17 mouse cellular contexts compared by ENCODE assay signal in genomic region chr5:24894814-24895213, GRCm38 (mm10). TPM values are rescaled to one million over a fixed set of nuclear protein-coding genes. Genes with fewer than 3 reads are reported as not detected.
DNase-seq lines count a peak whose midpoint lies in the region; TF ChIP-seq lines count a peak whose summit lies in the region.
"Had no signal": no experiment of that assay in that cellular context is flagged by ENCODE, and none has a peak within 500 bp of the region (broad histone marks: within the 10 kb centered on the region; RNA-seq: fewer than 3 reads in every experiment).

No protein-coding gene starts in this region.

- no peak for TF ChIP-seq CTCF in layer of hippocampus, adult 2 months (conservative IDR thresholded peaks at IDR 0.05)

- peaks cover 52% of the 10 kb centered on the region for H3K4me1 ChIP-seq in heart, embryonic 10.5 days

- H3K27ac ChIP-seq in heart, embryonic 10.5 days: 0 out of 2 replicates have a peak overlapping the region, but pooled peaks have one; percentile 48
- H3K27ac ChIP-seq in layer of hippocampus, adult 2 months: peak overlapping the region; percentile 72
- H3K27ac ChIP-seq: forebrain, embryonic 10.5 days had no signal

- 53% methylated on average over 1 of the region's 1 CpGs for WGBS in heart, embryonic 10.5 days

- intact Hi-C loops in heart, postnatal 36 days (cut with DNase I): no loop called here

- no peak for DNase-seq in heart, embryonic 10.5 days (ENCODE audit: low spot score)
- no peak for DNase-seq in heart, postnatal 36 days
- DNase-seq in layer of hippocampus, adult 2 months (ENCODE audit: low spot score in 2 of 2): no peak
- DNase-seq in layer of hippocampus, postnatal 14 days (ENCODE audit: low spot score in 2 of 2): no peak
- peak; percentile 43 for DNase-seq in induced T-regulatory cell, adult 2 months (ENCODE audit: low read depth)
- peak; percentile 34 for DNase-seq in thymus, postnatal 14 days
- no peak for DNase-seq in left cerebral cortex, adult 11 months (ENCODE audit: low spot score)
- no peak for DNase-seq in lung, postnatal 36 days
- DNase-seq: adrenal gland, postnatal 36 days; cerebellum, adult 2 months; gastrocnemius, postnatal 10 days; heart, postnatal 14 days; kidney, adult 2 months; layer of hippocampus, adult 9-11 months; midbrain, embryonic 14.5 days; right cerebral cortex, adult 18-20 months had no signal

- H3K9me3 ChIP-seq in heart, embryonic 10.5 days: no peaks in the 10 kb centered on the region
- H3K9me3 ChIP-seq: forebrain, embryonic 10.5 days had no signal

- H3K27me3 ChIP-seq in heart, embryonic 10.5 days (ENCODE audit: insufficient read depth, poor library complexity, severe bottlenecking): no peaks in the 10 kb centered on the region

- peaks cover 10% of the 10 kb centered on the region; the same call in 1 of the 2 replicates for H3K36me3 ChIP-seq in heart, embryonic 10.5 days

- no peak overlapping the region for H3K4me3 ChIP-seq in heart, embryonic 10.5 days
- H3K4me3 ChIP-seq in layer of hippocampus, adult 2 months: no peak overlapping the region
- H3K4me3 ChIP-seq: forebrain, embryonic 10.5 days had no signal

RNA-seq across cellular contexts. Expression of gene Rheb, which starts 52.4 kb away (rescaled TPM):
- polyA plus RNA-seq in heart, embryonic 10.5 days (2016; fragmentation: Nextera tagmentation; extraction: Ambion mirVana): 219 and 225 TPM in 2 replicates
- total RNA-seq in heart, postnatal 36 days (2021): 10 to 100 TPM; 75.8 to 85.5 TPM
- total RNA-seq in layer of hippocampus, adult 2 months (2021): 100 to 1,000 TPM; 106 to 115 TPM
- total RNA-seq in layer of hippocampus, postnatal 14 days (2021): 100 to 1,000 TPM; 111 to 117 TPM

Comparison
In these comparisons a context has a peak if more than half of its experiments do, and no peak if none do; other contexts are left out.
1. DNase-seq: peak in induced T-regulatory cell, adult 2 months (single experiment) and thymus, postnatal 14 days (single experiment); none in heart, embryonic 10.5 days (single experiment), heart, postnatal 36 days (0 of 2), layer of hippocampus, adult 2 months (0 of 2), layer of hippocampus, postnatal 14 days (0 of 2), left cerebral cortex, adult 11 months (single experiment) and lung, postnatal 36 days (single experiment).